Mouse (Mus musculus) megakaryocyte, embryonic 14.5 days (primary cell): ENCODE results near the gene Gm21149. TPM values are rescaled to one million over a fixed set of nuclear protein-coding genes. Genes with fewer than 3 reads are reported as not detected.
"Not testable (repeated sequence)": the region's sequence is repeated elsewhere in the genome, so short reads cannot be mapped to it uniquely, and the experiment has no call there.

ENCODE experiments used
- H3K27me3 ChIP-seq: replicated peaks from 2 replicates; pipeline ENCODE3; 2012; ENCODE audit warnings: inconsistent platforms
- H3K36me3 ChIP-seq: replicated peaks from 2 replicates; pipeline ENCODE3; 2012; ENCODE audit warnings: low read length, inconsistent platforms, mixed read lengths
- H3K4me1 ChIP-seq: 2 replicates; pipeline ENCODE4 v1.6.1; 2012; ENCODE audit warnings: inconsistent platforms
- H3K4me3 ChIP-seq: replicated peaks from 2 replicates; pipeline ENCODE3; 2012; ENCODE audit warnings: moderate library complexity, mild to moderate bottlenecking, inconsistent platforms
- H3K9me3 ChIP-seq: 2 replicates; pipeline ENCODE4 v1.6.1; 2012; ENCODE audit warnings: inconsistent platforms
- FLI1 ChIP-seq: IDR thresholded peaks from 2 replicates; pipeline ENCODE4 v1.6.1; 2012; ENCODE audit warnings: low read length, inconsistent platforms, mixed read lengths
- GATA1 ChIP-seq: IDR thresholded peaks from 3 replicates; pipeline ENCODE4 v1.6.1; 2012; ENCODE audit warnings: mixed read lengths, low read length, inconsistent platforms, borderline replicate concordance
- polyA plus RNA-seq: library from polyadenylated mRNA; stranded (reverse); fragments of >175 nt; gene quantifications from 2 replicates; pipeline ENCODE4 v1.2.3, GENCODE M21; 2012; ENCODE audit warnings: low replicate concordance; ENCODE audit not compliant: insufficient read depth

The Gm21149 gene
- not detected in 2 replicates for polyA plus RNA-seq

DNA sequence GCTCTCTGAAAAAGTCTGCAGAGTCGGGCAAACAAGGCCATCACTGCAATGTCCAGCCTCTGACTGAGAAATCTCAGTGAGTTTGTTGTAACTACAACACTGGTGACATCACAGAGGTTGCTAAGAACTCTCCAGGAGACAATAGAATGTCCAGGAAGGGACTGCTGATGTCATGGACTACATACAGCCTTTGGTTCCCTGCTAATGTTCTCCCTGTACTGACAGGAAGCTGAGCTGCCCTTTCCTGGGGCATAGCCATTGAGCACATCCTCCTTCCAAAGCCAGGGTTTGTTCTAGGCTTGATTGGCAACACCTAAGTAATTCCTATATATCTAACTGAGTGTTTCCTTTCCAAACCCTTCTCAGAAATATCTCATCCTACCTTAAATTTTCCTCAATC, at the start of gene Gm21149:
Gene Gm21149, minus strand, starts transcription at position 101 of the 400 bp plus-strand sequence.
- H3K4me3 ChIP-seq, H3K9me3 ChIP-seq, H3K27me3 ChIP-seq, H3K36me3 ChIP-seq, H3K4me1 ChIP-seq: not testable (repeated sequence)

DNA sequence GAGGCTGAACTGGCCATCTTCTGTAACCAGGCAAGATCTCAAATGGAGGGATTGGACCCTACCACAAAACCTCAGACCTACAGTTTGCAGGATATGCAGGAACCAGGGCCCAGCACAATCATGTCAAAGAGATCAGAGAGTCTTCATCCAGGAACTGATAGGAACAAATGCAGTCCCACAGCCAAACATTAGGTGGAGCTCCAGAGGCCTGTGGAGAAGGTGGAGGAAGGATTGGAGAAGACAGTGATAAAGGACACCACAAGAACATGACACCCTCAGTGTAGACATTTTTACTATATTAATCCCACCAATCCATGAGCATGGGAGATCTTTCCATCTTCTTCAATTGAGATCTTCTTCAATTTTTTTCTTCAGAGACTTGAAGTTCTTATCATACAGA, 46.1 kb upstream of the Gm21149 start:
- H3K9me3 ChIP-seq, H3K4me1 ChIP-seq, H3K36me3 ChIP-seq, H3K27me3 ChIP-seq, H3K4me3 ChIP-seq: not testable (repeated sequence)

DNA sequence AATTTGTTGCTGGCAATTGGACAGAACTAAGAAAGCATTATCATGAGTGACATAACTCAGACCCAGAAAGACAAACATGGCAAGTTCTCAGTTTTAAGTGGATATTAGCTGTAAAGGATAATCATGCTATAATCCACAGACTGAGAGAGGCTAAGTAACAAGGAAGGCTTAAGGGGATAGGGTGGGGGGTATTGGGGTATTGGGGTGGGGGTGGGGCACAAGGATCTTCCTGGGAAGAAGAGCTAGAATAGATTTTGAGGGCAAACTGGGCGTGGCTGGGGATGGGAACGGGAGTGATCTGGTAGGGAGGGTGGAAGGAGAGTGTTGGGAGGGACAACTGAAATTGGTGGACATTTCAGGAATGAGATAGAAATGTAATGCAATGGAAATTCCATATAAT, 45.7 kb upstream of the Gm21149 start:
- H3K27me3 ChIP-seq, H3K9me3 ChIP-seq, H3K4me1 ChIP-seq, H3K36me3 ChIP-seq, H3K4me3 ChIP-seq: not testable (repeated sequence)

DNA sequence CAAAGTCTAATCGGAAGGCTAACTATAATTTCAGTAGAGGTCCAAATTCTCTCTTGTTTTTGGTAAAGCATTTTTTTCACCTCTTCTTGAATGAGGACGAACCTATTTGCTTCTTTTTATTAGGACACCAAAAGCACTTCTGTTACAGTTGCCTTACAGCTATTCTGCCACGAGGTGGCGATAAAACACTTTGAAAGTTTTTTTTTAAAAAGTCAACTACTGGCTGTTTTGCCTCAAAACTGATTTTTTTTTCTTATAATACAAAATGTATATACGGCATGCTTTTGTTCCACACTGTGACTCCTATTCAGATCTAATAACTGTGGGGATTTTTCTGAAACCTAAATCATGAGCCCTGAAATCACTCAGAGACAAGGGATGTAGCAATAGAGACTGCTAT, 44.1 kb upstream of the Gm21149 start:
- not testable (repeated sequence) for H3K4me1 ChIP-seq, H3K9me3 ChIP-seq, H3K36me3 ChIP-seq, H3K27me3 ChIP-seq, H3K4me3 ChIP-seq

GRCm38 (mm10) chr5:15517150-15517549, 40.8 kb upstream of the Gm21149 start:
- not testable (repeated sequence) for H3K36me3 ChIP-seq, H3K4me3 ChIP-seq, H3K4me1 ChIP-seq, H3K9me3 ChIP-seq, H3K27me3 ChIP-seq

DNA sequence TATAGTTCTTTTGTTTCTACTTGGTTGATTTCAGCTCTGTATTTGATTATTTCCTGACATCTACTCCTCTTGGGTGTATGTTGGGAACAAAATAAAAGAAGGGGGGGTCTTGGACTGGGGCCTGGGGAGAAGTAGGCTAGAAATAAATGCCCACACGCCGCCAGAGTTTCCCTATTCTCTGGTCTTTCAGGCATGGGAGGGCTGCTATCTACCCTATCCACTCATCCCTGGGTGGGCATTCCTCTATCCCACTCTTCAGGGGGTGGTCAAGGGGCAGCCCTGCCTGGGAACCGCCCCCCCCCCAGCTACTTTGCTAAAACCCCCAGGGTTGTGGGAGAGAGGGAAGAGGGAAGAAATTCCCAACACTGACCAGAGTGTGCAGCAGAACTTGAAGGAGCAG, 35.9 kb upstream of the Gm21149 start:
- H3K4me1 ChIP-seq, H3K27me3 ChIP-seq, H3K36me3 ChIP-seq, H3K9me3 ChIP-seq, H3K4me3 ChIP-seq: not testable (repeated sequence)

DNA sequence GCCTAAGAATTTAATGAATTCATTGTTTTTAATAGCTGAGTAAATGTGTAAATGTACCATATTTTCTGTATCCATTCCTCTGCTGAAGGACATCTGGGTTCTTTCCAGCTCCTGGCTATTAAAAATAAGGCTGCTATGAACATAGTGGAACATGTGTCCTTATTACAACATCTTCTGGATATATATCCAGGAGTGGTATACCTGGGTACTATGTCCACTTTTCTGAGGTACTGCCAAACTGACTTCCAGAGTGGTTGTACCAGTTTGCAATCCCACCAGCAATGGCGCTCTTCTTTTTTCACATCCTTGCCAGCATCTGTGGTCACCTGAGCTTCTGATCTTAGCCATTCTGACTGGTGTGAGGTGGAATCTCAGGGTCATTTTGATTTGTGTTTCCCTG, 33.6 kb upstream of the Gm21149 start:
- not testable (repeated sequence) for H3K27me3 ChIP-seq, H3K4me3 ChIP-seq, H3K9me3 ChIP-seq, H3K4me1 ChIP-seq, H3K36me3 ChIP-seq

- H3K4me1 ChIP-seq, H3K9me3 ChIP-seq, H3K36me3 ChIP-seq, H3K27me3 ChIP-seq, H3K4me3 ChIP-seq: not testable (repeated sequence)
Observed at GRCm38 (mm10) chr5:15508460-15509451, 32.4 kb upstream of the Gm21149 start.

DNA sequence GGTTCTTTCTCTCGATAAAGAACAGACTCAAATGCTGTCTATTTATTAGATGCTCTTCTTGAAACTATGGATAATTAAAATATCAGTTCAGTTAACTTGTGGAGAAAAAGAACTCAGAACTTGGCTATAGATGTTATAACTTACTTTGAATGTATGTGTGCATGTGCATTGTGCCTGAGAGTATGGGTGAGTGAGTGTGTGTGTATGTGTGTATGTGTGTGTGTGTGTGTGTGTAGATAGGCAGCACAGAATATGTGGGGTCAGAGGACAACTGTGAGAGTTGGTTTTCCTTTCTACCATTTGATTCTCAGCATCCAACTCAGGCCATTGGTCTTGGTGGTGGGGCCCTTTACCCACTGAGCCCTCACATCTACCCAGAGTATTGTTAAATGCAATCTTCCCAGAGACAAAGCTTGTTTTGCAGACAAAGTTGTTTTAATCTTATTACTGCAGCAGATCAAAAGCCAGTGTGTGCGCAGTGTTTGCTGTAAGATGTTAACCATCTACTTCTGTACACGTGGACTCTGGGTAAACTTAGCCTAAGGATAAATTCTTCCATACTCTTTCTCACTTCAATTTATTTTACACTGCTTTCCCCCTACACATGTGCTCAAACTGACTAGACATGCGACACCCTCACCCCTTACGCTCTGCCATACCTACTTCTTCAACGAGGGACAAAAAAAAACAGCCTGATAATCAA, 31.6 kb upstream of the Gm21149 start:
- H3K9me3 ChIP-seq, H3K36me3 ChIP-seq, H3K4me1 ChIP-seq, H3K4me3 ChIP-seq, H3K27me3 ChIP-seq: not testable (repeated sequence)

- TF ChIP-seq FLI1: no peak
- TF ChIP-seq GATA1: no peak
- H3K4me1 ChIP-seq: no peaks in the 10 kb centered on the region
- no peaks in the 10 kb centered on the region for H3K36me3 ChIP-seq
- H3K9me3 ChIP-seq: peaks cover 6% of the 10 kb centered on the region; the same call in 1 of the 2 replicates
- no peaks in the 10 kb centered on the region for H3K27me3 ChIP-seq
- H3K4me3 ChIP-seq: no peak overlapping the region
Observed at GRCm38 (mm10) chr5:15507309-15507619, 30.9 kb upstream of the Gm21149 start.

DNA sequence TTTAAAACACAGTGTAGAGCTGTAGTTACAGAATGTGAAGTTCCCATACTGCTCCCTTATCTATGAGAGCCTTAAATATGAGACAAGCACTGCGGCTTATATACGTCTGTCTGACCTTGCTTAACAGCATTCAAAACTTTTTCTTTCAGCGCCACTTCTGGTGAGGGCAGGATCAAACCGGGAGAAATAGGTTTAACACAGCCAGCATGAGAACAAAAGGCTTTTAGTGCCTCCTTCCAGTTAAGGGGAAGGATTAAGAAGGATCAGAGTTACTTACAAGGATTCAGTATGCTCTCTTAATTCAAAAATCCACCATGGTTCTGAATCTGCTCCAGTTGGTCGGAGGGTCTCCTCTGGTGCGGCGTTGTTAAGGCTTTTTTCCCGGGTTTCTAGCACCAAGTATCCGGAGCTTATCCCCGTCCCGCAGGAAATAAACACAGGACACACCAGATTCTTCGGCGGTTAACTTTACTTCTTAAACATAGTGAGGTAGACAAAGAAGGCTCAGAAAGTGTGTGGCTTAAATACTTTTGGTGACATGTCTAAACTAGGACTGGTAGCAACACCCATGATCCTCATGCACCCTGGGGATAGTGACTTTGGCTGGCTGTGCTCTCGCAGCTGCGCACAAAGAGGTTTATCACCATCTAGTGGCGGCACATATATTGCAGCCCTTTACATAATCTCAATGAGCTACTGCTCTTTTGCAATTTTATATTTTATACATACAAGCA, 30.4 kb upstream of the Gm21149 start:
- peaks cover 5% of the 10 kb centered on the region; the same call in 1 of the 2 replicates for H3K9me3 ChIP-seq
- TF ChIP-seq GATA1: no peak
- no peak for TF ChIP-seq FLI1
- no peak overlapping the region for H3K4me3 ChIP-seq
- H3K27me3 ChIP-seq: no peaks in the 10 kb centered on the region
- no peaks in the 10 kb centered on the region for H3K36me3 ChIP-seq
- H3K4me1 ChIP-seq: no peaks in the 10 kb centered on the region

DNA sequence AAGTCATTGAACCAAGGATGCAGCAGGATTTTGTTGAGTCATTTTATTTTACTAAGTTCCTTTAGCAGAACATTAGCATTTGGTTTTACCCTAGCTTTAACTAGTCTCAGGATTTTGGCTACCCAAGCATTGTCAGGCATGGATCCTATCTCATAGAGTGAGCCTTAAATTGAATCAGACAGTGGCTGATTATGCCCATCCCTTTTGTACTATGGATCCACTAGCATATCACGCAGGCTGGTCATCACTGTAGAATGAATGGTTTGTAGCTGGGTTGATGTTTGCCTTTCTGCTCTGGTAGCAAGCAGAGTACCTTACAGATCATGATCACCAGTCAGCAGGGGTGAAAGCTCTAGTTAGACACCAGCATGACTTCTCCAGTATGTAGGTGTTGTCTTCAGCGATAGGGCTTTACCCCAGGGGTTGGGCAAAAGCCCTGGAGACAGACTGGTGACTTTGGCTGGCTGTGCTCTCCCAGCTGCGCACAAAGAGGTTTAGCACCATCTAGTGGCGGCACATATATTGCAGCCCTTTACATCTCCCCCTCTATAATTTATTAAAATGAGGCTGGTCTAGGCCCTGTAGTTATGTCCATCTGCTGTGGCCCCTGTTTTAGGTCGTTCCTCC, 22.6 kb upstream of the Gm21149 start:
- H3K4me3 ChIP-seq, H3K27me3 ChIP-seq, H3K36me3 ChIP-seq, H3K4me1 ChIP-seq: not testable (repeated sequence)
- peaks cover 20% of the 10 kb centered on the region for H3K9me3 ChIP-seq

- H3K9me3 ChIP-seq: peaks cover 24% of the 10 kb centered on the region
- H3K4me3 ChIP-seq, H3K36me3 ChIP-seq, H3K27me3 ChIP-seq, H3K4me1 ChIP-seq: not testable (repeated sequence)
Observed at GRCm38 (mm10) chr5:15498350-15498749, 22.0 kb upstream of the Gm21149 start.

DNA sequence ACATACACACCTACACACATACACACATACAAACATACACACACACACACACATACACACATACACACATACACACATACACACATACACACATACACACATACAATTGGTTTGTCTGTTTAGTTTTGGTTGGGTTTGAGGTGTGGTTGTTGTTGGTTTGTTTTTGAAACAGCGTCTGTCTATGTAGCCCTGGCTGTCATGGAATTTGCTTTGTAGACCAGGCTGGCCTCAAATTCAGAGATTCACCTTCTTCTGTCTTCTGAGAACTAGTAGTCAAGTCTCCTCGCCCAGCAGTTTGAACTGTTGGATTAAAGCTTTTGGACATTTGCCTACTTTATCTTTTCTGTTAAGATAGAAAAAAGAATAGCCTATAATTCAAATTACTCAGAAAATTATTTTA, 14.6 kb upstream of the Gm21149 start:
- H3K36me3 ChIP-seq, H3K4me1 ChIP-seq, H3K4me3 ChIP-seq, H3K27me3 ChIP-seq: not testable (repeated sequence)
- H3K9me3 ChIP-seq: peaks cover 14% of the 10 kb centered on the region
